Mouse (Mus musculus) right cerebral cortex, postnatal 25 days (tissue): ENCODE results near the gene Pgpep1l.

Experiments used
- DNase-seq: peaks from one replicate; pipeline ENCODE4 v3.0.0; 2022

Pgpep1l gene

GRCm38 (mm10) chr7:68259523-68260081 is 4.4 kb downstream of the Pgpep1l start:
- no peak for DNase-seq

GRCm38 (mm10) chr7:68258326-68259150 is 5.5 kb downstream of the Pgpep1l start:
- DNase-seq: no peak

GRCm38 (mm10) chr7:68257767-68258166 is 6.3 kb downstream of the Pgpep1l start:
- no peak for DNase-seq

- no peak for DNase-seq
Measured at GRCm38 (mm10) chr7:68250902-68251301, 13.1 kb downstream of the Pgpep1l start.

GRCm38 (mm10) chr7:68250411-68250810 is 13.6 kb downstream of the Pgpep1l start:
- no peak for DNase-seq

GRCm38 (mm10) chr7:68246249-68246648 is 17.8 kb downstream of the Pgpep1l start:
- no peak for DNase-seq

GRCm38 (mm10) chr7:68245681-68246080 is 18.4 kb downstream of the Pgpep1l start:
- DNase-seq: no peak

GRCm38 (mm10) chr7:68241205-68241604 is 22.8 kb downstream of the Pgpep1l start:
- no peak for DNase-seq

GRCm38 (mm10) chr7:68239220-68239827 is 24.7 kb downstream of the Pgpep1l start:
- DNase-seq: no peak

GRCm38 (mm10) chr7:68236817-68237216 is 27.2 kb downstream of the Pgpep1l start:
- no peak for DNase-seq

GRCm38 (mm10) chr7:68233619-68234223 is 30.3 kb downstream of the Pgpep1l start:
- DNase-seq: no peak

GRCm38 (mm10) chr7:68232521-68232920 is 31.5 kb downstream of the Pgpep1l start:
- DNase-seq: no peak

GRCm38 (mm10) chr7:68230831-68231230 is 33.2 kb downstream of the Pgpep1l start:
- DNase-seq: no peak

GRCm38 (mm10) chr7:68228491-68228890 is 35.5 kb downstream of the Pgpep1l start:
- no peak for DNase-seq

- DNase-seq: no peak
Measured at GRCm38 (mm10) chr7:68227621-68228020, 36.4 kb downstream of the Pgpep1l start.

- no peak for DNase-seq
Measured at GRCm38 (mm10) chr7:68227021-68227420, 37.0 kb downstream of the Pgpep1l start.

- no peak for DNase-seq
Measured at GRCm38 (mm10) chr7:68225427-68226054, 38.5 kb downstream of the Pgpep1l start.

GRCm38 (mm10) chr7:68224006-68224405 is 40.0 kb downstream of the Pgpep1l start:
- no peak for DNase-seq

- DNase-seq: no peak
Measured at GRCm38 (mm10) chr7:68223356-68223808, 40.7 kb downstream of the Pgpep1l start.

- DNase-seq: peak; percentile 23
Measured at GRCm38 (mm10) chr7:68221677-68222230, 42.3 kb downstream of the Pgpep1l start.

GRCm38 (mm10) chr7:68218879-68219278 is 45.2 kb downstream of the Pgpep1l start:
- no peak for DNase-seq

- DNase-seq: no peak
Measured at GRCm38 (mm10) chr7:68215522-68216070, 48.4 kb downstream of the Pgpep1l start.
